ENCODE assay signal across 8 mouse cellular contexts in the genomic region with DNA sequence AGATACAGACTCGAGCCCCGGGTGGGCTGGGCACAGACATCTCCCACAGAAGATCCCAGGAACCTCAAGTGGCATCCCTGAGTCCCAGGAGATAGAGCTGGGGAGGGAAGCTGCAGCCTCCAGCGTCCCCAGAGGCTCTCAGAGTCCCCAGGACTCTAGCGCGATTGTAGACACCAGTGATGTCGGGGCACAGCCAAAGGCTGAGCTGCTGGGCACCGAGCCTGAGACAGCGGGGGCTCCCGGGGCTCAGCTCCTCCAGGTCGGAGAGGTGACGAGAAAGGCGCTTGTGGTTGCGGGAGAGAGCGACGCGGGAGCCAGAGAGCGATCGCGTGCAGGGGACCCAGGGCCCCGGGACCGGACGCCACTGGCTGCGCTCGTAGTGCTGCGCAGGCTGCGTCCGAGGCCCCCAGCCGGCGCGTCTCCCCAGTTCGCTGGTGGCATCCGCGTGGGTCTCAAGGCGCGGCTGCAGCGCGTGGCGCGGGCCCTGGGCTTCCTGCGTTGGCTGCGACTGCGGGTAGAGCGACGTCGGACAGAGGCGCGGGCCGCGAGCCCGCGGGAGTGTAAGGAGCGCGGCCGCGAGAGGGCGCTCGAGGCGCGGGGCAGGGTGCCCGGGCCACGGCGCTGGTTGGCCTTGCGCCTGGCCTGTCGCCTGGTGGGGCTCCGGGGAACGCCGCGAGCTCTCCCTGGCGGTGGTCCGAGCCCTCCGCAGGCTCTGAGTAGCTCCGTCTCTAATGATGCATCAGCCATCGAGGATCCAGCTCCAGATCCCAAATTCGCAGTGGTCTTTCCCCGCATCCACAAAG. TPM values are rescaled to one million over a fixed set of nuclear protein-coding genes. Genes with fewer than 3 reads are reported as not detected.
DNase-seq lines count a peak whose midpoint lies in the region; ATAC-seq lines count a peak whose summit lies in the region.

No protein-coding gene starts in this region.

- H3K9me3 ChIP-seq in embryonic facial prominence, embryonic 15.5 days (replicated peaks) = no peaks in the 10 kb centered on the region
- no peaks in the 10 kb centered on the region for H3K9me3 ChIP-seq in heart, embryonic 10.5 days
- H3K9me3 ChIP-seq in kidney, embryonic 14.5 days (ENCODE audit: control insufficient read depth, low read length) = no peaks in the 10 kb centered on the region
- no peaks in the 10 kb centered on the region for H3K9me3 ChIP-seq in limb, embryonic 15.5 days

- peaks cover 15% of the 10 kb centered on the region for H3K4me1 ChIP-seq in embryonic facial prominence, embryonic 15.5 days
- H3K4me1 ChIP-seq in heart, embryonic 10.5 days = peaks cover 31% of the 10 kb centered on the region
- H3K4me1 ChIP-seq in kidney, embryonic 14.5 days (ENCODE audit: control insufficient read depth, insufficient read depth, low read length) = 0 out of 2 replicates have a peak, but pooled peaks cover 4% of the 10 kb centered on the region
- H3K4me1 ChIP-seq in limb, embryonic 15.5 days = peaks cover 22% of the 10 kb centered on the region

- peak; percentile 61 for DNase-seq in cerebellum, adult 11 months
- peak; percentile 92 for DNase-seq in heart, embryonic 10.5 days (ENCODE audit: low spot score)
- peak; percentile 48 to 74 for DNase-seq in monocyte, adult 2 months (ENCODE audit: low read depth in 1 of 2, low spot score in 2 of 2)
- peak; percentile 66 to 85 for DNase-seq in spleen, postnatal 14 days (ENCODE audit: low spot score in 2 of 2)

- H3K36me3 ChIP-seq in embryonic facial prominence, embryonic 15.5 days = no peaks in the 10 kb centered on the region
- peaks cover 32% of the 10 kb centered on the region for H3K36me3 ChIP-seq in heart, embryonic 10.5 days
- 0 out of 2 replicates have a peak, but pooled peaks cover 10% of the 10 kb centered on the region for H3K36me3 ChIP-seq in kidney, embryonic 14.5 days (ENCODE audit: control insufficient read depth, insufficient read depth, low read length)
- H3K36me3 ChIP-seq in limb, embryonic 15.5 days = no peaks in the 10 kb centered on the region

- peak overlapping the region; percentile 42 for H3K4me3 ChIP-seq in embryonic facial prominence, embryonic 15.5 days (replicated peaks)
- H3K4me3 ChIP-seq in heart, embryonic 10.5 days = peak overlapping the region; percentile 63
- H3K4me3 ChIP-seq in kidney, embryonic 14.5 days (ENCODE audit: low read length) = peak overlapping the region; percentile 35
- peak overlapping the region; percentile 39 for H3K4me3 ChIP-seq in limb, embryonic 15.5 days

- no peak overlapping the region for H3K27ac ChIP-seq in embryonic facial prominence, embryonic 15.5 days (replicated peaks)
- H3K27ac ChIP-seq in heart, embryonic 10.5 days = peak overlapping the region; percentile 79
- no peak overlapping the region for H3K27ac ChIP-seq in kidney, embryonic 14.5 days (ENCODE audit: low read depth, low read length)
- no peak overlapping the region for H3K27ac ChIP-seq in limb, embryonic 15.5 days

- no peak for ATAC-seq in cerebellum, adult (ENCODE audit: insufficient number of reproducible peaks, low FRiP score, low TSS enrichment)
- ATAC-seq in embryonic facial prominence, embryonic 15.5 days (ENCODE audit: insufficient number of reproducible peaks, low FRiP score, low TSS enrichment, low read depth) = peak; percentile 71
- peak; percentile 90 for ATAC-seq in kidney, embryonic 14.5 days (ENCODE audit: low FRiP score, low TSS enrichment)
- ATAC-seq in limb, embryonic 15.5 days (ENCODE audit: insufficient number of reproducible peaks, low FRiP score, low TSS enrichment, low read depth) = peak; percentile 69

- 0 out of 2 replicates have a peak overlapping the region, but pooled peaks have one; percentile 4 for H3K9ac ChIP-seq in embryonic facial prominence, embryonic 15.5 days
- H3K9ac ChIP-seq in kidney, embryonic 14.5 days (ENCODE audit: low read depth, low read length) = peak overlapping the region; percentile 43
- peak overlapping the region; percentile 14; the same call in 1 of the 2 replicates for H3K9ac ChIP-seq in limb, embryonic 15.5 days

- H3K27me3 ChIP-seq in embryonic facial prominence, embryonic 15.5 days = peaks cover 61% of the 10 kb centered on the region
- peaks cover 81% of the 10 kb centered on the region for H3K27me3 ChIP-seq in heart, embryonic 10.5 days (ENCODE audit: insufficient read depth, poor library complexity, severe bottlenecking)
- H3K27me3 ChIP-seq in kidney, embryonic 14.5 days (ENCODE audit: control insufficient read depth, insufficient read depth, low read length) = peaks cover 35% of the 10 kb centered on the region
- H3K27me3 ChIP-seq in limb, embryonic 15.5 days = peaks cover 64% of the 10 kb centered on the region

- peak overlapping the region; percentile 78 for H3K4me2 ChIP-seq in embryonic facial prominence, embryonic 15.5 days (replicated peaks)
- H3K4me2 ChIP-seq in kidney, embryonic 14.5 days (replicated peaks; ENCODE audit: low read depth, low read length) = peak overlapping the region; percentile 54
- H3K4me2 ChIP-seq in limb, embryonic 15.5 days = peak overlapping the region; percentile 76

- WGBS in embryonic facial prominence, embryonic 15.5 days = 1% methylated on average over 75 of the region's 75 CpGs
- WGBS in heart, embryonic 10.5 days = 2% methylated on average over 72 of the region's 75 CpGs
- WGBS in kidney, embryonic 14.5 days = 3% methylated on average over 61 of the region's 75 CpGs
- WGBS in limb, embryonic 15.5 days = 2% methylated on average over 75 of the region's 75 CpGs

RNA-seq across cellular contexts. Expression of a gene that starts 1.1 kb away (rescaled TPM):
- 0.54 and 0.57 TPM in 2 replicates for polyA plus RNA-seq in embryonic facial prominence, embryonic 15.5 days (2015; fragmentation: Nextera tagmentation; extraction: Ambion mirVana)
- 0.23 and 0.31 TPM in 2 replicates for polyA plus RNA-seq in heart, embryonic 10.5 days (2016; fragmentation: Nextera tagmentation; extraction: Ambion mirVana)
- polyA plus RNA-seq in kidney, embryonic 14.5 days (2014; fragmentation: Nextera tagmentation; extraction: Ambion mirVana) = 2.8 and 5.5 TPM in 2 replicates
- 0.47 TPM in 2 replicates for polyA plus RNA-seq in limb, embryonic 15.5 days (2015; fragmentation: Nextera tagmentation; extraction: Ambion mirVana)

RNA-seq across cellular contexts. Expression of a gene that starts 35.5 kb away (rescaled TPM):
- polyA plus RNA-seq in embryonic facial prominence, embryonic 15.5 days (2015; fragmentation: Nextera tagmentation; extraction: Ambion mirVana) = 21.8 and 22.6 TPM in 2 replicates
- polyA plus RNA-seq in heart, embryonic 10.5 days (2016; fragmentation: Nextera tagmentation; extraction: Ambion mirVana) = 35.0 and 40.8 TPM in 2 replicates
- 24.3 and 28.7 TPM in 2 replicates for polyA plus RNA-seq in kidney, embryonic 14.5 days (2014; fragmentation: Nextera tagmentation; extraction: Ambion mirVana)
- 22.4 and 23.1 TPM in 2 replicates for polyA plus RNA-seq in limb, embryonic 15.5 days (2015; fragmentation: Nextera tagmentation; extraction: Ambion mirVana)

RNA-seq across cellular contexts. Expression of a gene that starts 40.4 kb away (rescaled TPM):
- polyA plus RNA-seq in embryonic facial prominence, embryonic 15.5 days (2015; fragmentation: Nextera tagmentation; extraction: Ambion mirVana) = 19.6 and 23.0 TPM in 2 replicates
- polyA plus RNA-seq in heart, embryonic 10.5 days (2016; fragmentation: Nextera tagmentation; extraction: Ambion mirVana) = 13.7 and 17.9 TPM in 2 replicates
- polyA plus RNA-seq in kidney, embryonic 14.5 days (2014; fragmentation: Nextera tagmentation; extraction: Ambion mirVana) = 2.3 and 2.9 TPM in 2 replicates
- polyA plus RNA-seq in limb, embryonic 15.5 days (2015; fragmentation: Nextera tagmentation; extraction: Ambion mirVana) = 19.6 and 27.4 TPM in 2 replicates

RNA-seq across cellular contexts. Expression of a gene that starts 44.8 kb away (rescaled TPM):
- polyA plus RNA-seq in embryonic facial prominence, embryonic 15.5 days (2015; fragmentation: Nextera tagmentation; extraction: Ambion mirVana) = 31.5 and 34.8 TPM in 2 replicates
- 39.1 and 41.7 TPM in 2 replicates for polyA plus RNA-seq in heart, embryonic 10.5 days (2016; fragmentation: Nextera tagmentation; extraction: Ambion mirVana)
- polyA plus RNA-seq in kidney, embryonic 14.5 days (2014; fragmentation: Nextera tagmentation; extraction: Ambion mirVana) = 26.2 and 34.9 TPM in 2 replicates
- polyA plus RNA-seq in limb, embryonic 15.5 days (2015; fragmentation: Nextera tagmentation; extraction: Ambion mirVana) = 29.5 and 31.3 TPM in 2 replicates

RNA-seq across cellular contexts. Expression of a gene that starts 45.9 kb away (rescaled TPM):
- polyA plus RNA-seq in embryonic facial prominence, embryonic 15.5 days (2015; fragmentation: Nextera tagmentation; extraction: Ambion mirVana) = 19.0 TPM in 2 replicates
- polyA plus RNA-seq in heart, embryonic 10.5 days (2016; fragmentation: Nextera tagmentation; extraction: Ambion mirVana) = 18.7 and 21.4 TPM in 2 replicates
- polyA plus RNA-seq in kidney, embryonic 14.5 days (2014; fragmentation: Nextera tagmentation; extraction: Ambion mirVana) = 14.2 and 17.5 TPM in 2 replicates
- 16.5 and 17.9 TPM in 2 replicates for polyA plus RNA-seq in limb, embryonic 15.5 days (2015; fragmentation: Nextera tagmentation; extraction: Ambion mirVana)
